ENCODE assay signal across 11 mouse cellular contexts in genomic region chr11:76309868-76310267, GRCm38 (mm10).
DNase-seq lines count a peak whose midpoint lies in the region; ATAC-seq and TF ChIP-seq lines count a peak whose summit lies in the region.
"Had no signal": no experiment of that assay in that cellular context is flagged by ENCODE, and none has a peak within 500 bp of the region (broad histone marks: within the 10 kb centered on the region; RNA-seq: fewer than 3 reads in every experiment).

No protein-coding gene starts in this region.

- H3K9me3 ChIP-seq in hindbrain, postnatal 0 days (ENCODE audit: low read length), result no peaks in the 10 kb centered on the region
- H3K9me3 ChIP-seq in hindbrain, embryonic 11.5 days (ENCODE audit: control insufficient read depth, low read length), result no peaks in the 10 kb centered on the region
- no peaks in the 10 kb centered on the region for H3K9me3 ChIP-seq in limb, embryonic 15.5 days

- H3K4me1 ChIP-seq in hindbrain, postnatal 0 days (ENCODE audit: insufficient read depth, low read length), result no peaks in the 10 kb centered on the region
- H3K4me1 ChIP-seq in hindbrain, embryonic 11.5 days (replicated peaks; ENCODE audit: control insufficient read depth, insufficient read depth, low read length), result peaks cover 2% of the 10 kb centered on the region; the same call in 1 of the 2 replicates
- peaks cover 74% of the 10 kb centered on the region for H3K4me1 ChIP-seq in limb, embryonic 15.5 days

- H3K27ac ChIP-seq in hindbrain, postnatal 0 days, result no peak overlapping the region; the same call in 1 of the 2 replicates
- H3K27ac ChIP-seq in hindbrain, embryonic 11.5 days (ENCODE audit: low read depth, low read length), result no peak overlapping the region
- peak overlapping the region; percentile 59; the same call in 1 of the 2 replicates for H3K27ac ChIP-seq in limb, embryonic 15.5 days

- no peaks in the 10 kb centered on the region for H3K27me3 ChIP-seq in hindbrain, postnatal 0 days (ENCODE audit: insufficient read depth, low read length)
- no peaks in the 10 kb centered on the region for H3K27me3 ChIP-seq in hindbrain, embryonic 11.5 days (ENCODE audit: control insufficient read depth, insufficient read depth, low read length)
- no peaks in the 10 kb centered on the region for H3K27me3 ChIP-seq in limb, embryonic 15.5 days

- DNase-seq in cerebellum, adult 11-12 months, result no peak
- peak; percentile 39 for DNase-seq in hindbrain, postnatal 0 days (ENCODE audit: low spot score)
- DNase-seq in hindbrain, embryonic 11.5 days (ENCODE audit: low spot score), result no peak
- peak; percentile 65 for DNase-seq in embryo, embryonic 10.5 days (ENCODE audit: low spot score)
- no peak for DNase-seq in right cerebral cortex, postnatal 25 days
- DNase-seq in thymus, postnatal 14 days, result no peak
- DNase-seq: gastrocnemius, postnatal 10 days; kidney, adult 9 months had no signal

- peak; percentile 26; the same call in 1 of the 2 replicates for ATAC-seq in cerebellum, adult (ENCODE audit: insufficient number of reproducible peaks, low FRiP score, low TSS enrichment)
- ATAC-seq in hindbrain, postnatal 0 days, result 0 out of 2 replicates have a peak, but pooled peaks have one; percentile 43
- ATAC-seq in hindbrain, embryonic 11.5 days (ENCODE audit: low FRiP score), result no peak
- ATAC-seq in limb, embryonic 15.5 days (ENCODE audit: insufficient number of reproducible peaks, low FRiP score, low TSS enrichment, low read depth), result 0 out of 2 replicates have a peak, but pooled peaks have one; percentile 37

- no peak overlapping the region for H3K9ac ChIP-seq in hindbrain, postnatal 0 days (replicated peaks; ENCODE audit: low read length)
- H3K9ac ChIP-seq in hindbrain, embryonic 11.5 days (ENCODE audit: low read depth, low read length), result no peak overlapping the region
- H3K9ac ChIP-seq in limb, embryonic 15.5 days, result no peak overlapping the region

- H3K4me3 ChIP-seq in hindbrain, postnatal 0 days (ENCODE audit: low read length), result no peak overlapping the region
- H3K4me3 ChIP-seq in hindbrain, embryonic 11.5 days (ENCODE audit: low read depth, low read length), result no peak overlapping the region
- H3K4me3 ChIP-seq in limb, embryonic 15.5 days, result no peak overlapping the region

- no peak for TF ChIP-seq CTCF in hindbrain, postnatal 0 days (IDR thresholded peaks at IDR 0.05; ENCODE audit: low read depth)

- no peak overlapping the region for H3K4me2 ChIP-seq in hindbrain, postnatal 0 days (ENCODE audit: low read depth, low read length)
- no peak overlapping the region for H3K4me2 ChIP-seq in hindbrain, embryonic 11.5 days (replicated peaks; ENCODE audit: low read depth, low read length)
- H3K4me2 ChIP-seq in limb, embryonic 15.5 days, result no peak overlapping the region
- H3K4me2 ChIP-seq: midbrain, embryonic 11.5 days had no signal

- 64% methylated on average over 5 of the region's 5 CpGs for WGBS in hindbrain, postnatal 0 days
- 51% methylated on average over 5 of the region's 5 CpGs for WGBS in hindbrain, embryonic 11.5 days
- 30% methylated on average over 5 of the region's 5 CpGs for WGBS in limb, embryonic 15.5 days

- no peaks in the 10 kb centered on the region for H3K36me3 ChIP-seq in hindbrain, postnatal 0 days (ENCODE audit: insufficient read depth, low read length)
- no peaks in the 10 kb centered on the region for H3K36me3 ChIP-seq in hindbrain, embryonic 11.5 days (ENCODE audit: control insufficient read depth, insufficient read depth, low read length)
- no peaks in the 10 kb centered on the region for H3K36me3 ChIP-seq in limb, embryonic 15.5 days

Comparison
In these comparisons a context has a peak if more than half of its experiments do, and no peak if none do; other contexts are left out.
1. DNase-seq: peak in hindbrain, postnatal 0 days (single experiment) and embryo, embryonic 10.5 days (single experiment); none in cerebellum, adult 11-12 months (single experiment), hindbrain, embryonic 11.5 days (single experiment), right cerebral cortex, postnatal 25 days (single experiment) and thymus, postnatal 14 days (single experiment).